Mouse (Mus musculus): ENCODE measurements around the gene Chek2. TPM values are rescaled to one million over a fixed set of nuclear protein-coding genes. Genes with fewer than 3 reads are reported as not detected.
"Not testable (repeated sequence)": the region's sequence is repeated elsewhere in the genome, so short reads cannot be mapped to it uniquely, and the experiment has no call there.

The Chek2 gene
- total and polyA plus RNA-seq, 3 experiments = 2.6 to 3.4 (median 3.1) TPM

- H3K36me3 ChIP-seq (ENCODE audit: control insufficient read depth, insufficient read depth, low read length) = no peaks in the 10 kb centered on the region
- no peaks in the 10 kb centered on the region for H3K79me2 ChIP-seq (replicated peaks; ENCODE audit: control insufficient read depth, insufficient read depth, low read length)
- H3K27ac ChIP-seq = peak overlapping the region; percentile 8
- H3K27me3 ChIP-seq (ENCODE audit: control insufficient read depth, insufficient read depth, low read length) = no peaks in the 10 kb centered on the region
- 51% methylated on average over 8 of the region's 8 CpGs for WGBS
- no peak for TF ChIP-seq EP300 (IDR thresholded peaks at IDR 0.05; ENCODE audit: insufficient read depth, low read depth, low read length)
- TF ChIP-seq CTCF (IDR thresholded peaks at IDR 0.05) = no peak
- no peak for TF ChIP-seq POLR2A (IDR thresholded peaks at IDR 0.05; ENCODE audit: insufficient read depth, low read depth, low read length)
- H3K4me1 ChIP-seq (ENCODE audit: control insufficient read depth, insufficient read depth, low read length) = peaks cover 5% of the 10 kb centered on the region
- no peak overlapping the region for H3K9ac ChIP-seq (ENCODE audit: low read depth, low read length)
- intact Hi-C loops (cut with DNase I) = no loop called here
- no peak overlapping the region for H3K4me3 ChIP-seq
- DNase-seq = peak in 1 of 2 experiments; percentile 45
Measured at GRCm38 (mm10) chr5:110869242-110869669, 29.5 kb downstream of the Chek2 start.

- TF ChIP-seq POLR2A (IDR thresholded peaks at IDR 0.05; ENCODE audit: insufficient read depth, low read depth, low read length) = no peak
- no peak for TF ChIP-seq EP300 (IDR thresholded peaks at IDR 0.05; ENCODE audit: insufficient read depth, low read depth, low read length)
- no peak for TF ChIP-seq CTCF (IDR thresholded peaks at IDR 0.05)
- H3K36me3 ChIP-seq (ENCODE audit: control insufficient read depth, insufficient read depth, low read length) = no peaks in the 10 kb centered on the region
- H3K9ac ChIP-seq (ENCODE audit: low read depth, low read length) = no peak overlapping the region
- intact Hi-C loops (cut with DNase I) = no loop called here
- no peak overlapping the region for H3K4me3 ChIP-seq
- no peak for DNase-seq
- 97% methylated on average over 6 of the region's 6 CpGs for WGBS
- H3K27me3 ChIP-seq (ENCODE audit: control insufficient read depth, insufficient read depth, low read length) = no peaks in the 10 kb centered on the region
- H3K27ac ChIP-seq = no peak overlapping the region
- peaks cover 4% of the 10 kb centered on the region for H3K4me1 ChIP-seq (ENCODE audit: control insufficient read depth, insufficient read depth, low read length)
- H3K79me2 ChIP-seq (replicated peaks; ENCODE audit: control insufficient read depth, insufficient read depth, low read length) = no peaks in the 10 kb centered on the region
Measured at GRCm38 (mm10) chr5:110873160-110873559, 33.4 kb downstream of the Chek2 start.

DNA sequence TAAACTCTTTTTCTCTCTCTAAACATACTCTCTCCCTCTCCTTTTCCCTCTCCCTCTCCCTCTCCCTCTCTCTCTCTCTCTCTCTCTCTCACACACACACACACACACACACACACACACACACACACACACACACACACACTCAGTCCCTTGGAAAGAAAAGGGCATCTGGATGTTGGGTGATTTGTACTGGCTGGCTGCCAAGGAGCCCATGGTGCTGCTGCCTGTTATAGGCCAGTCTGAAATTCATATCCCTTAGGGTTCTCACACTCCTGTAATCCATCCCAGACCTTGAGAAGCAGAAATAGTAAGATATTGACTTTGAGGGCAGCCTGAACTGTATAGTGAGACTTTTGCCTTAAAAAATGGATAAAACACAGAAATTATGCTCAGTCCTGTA, 34.9 kb downstream of the Chek2 start:
- H3K4me3 ChIP-seq = no peak overlapping the region
- TF ChIP-seq CTCF (IDR thresholded peaks at IDR 0.05) (no peak), POLR2A (IDR thresholded peaks at IDR 0.05; ENCODE audit: insufficient read depth, low read depth, low read length) (no peak), EP300 (IDR thresholded peaks at IDR 0.05; ENCODE audit: insufficient read depth, low read depth, low read length) (no peak)
- no peaks in the 10 kb centered on the region; the same call in 1 of the 2 replicates for H3K4me1 ChIP-seq (ENCODE audit: control insufficient read depth, insufficient read depth, low read length)
- DNase-seq = no peak
- no peaks in the 10 kb centered on the region for H3K27me3 ChIP-seq (ENCODE audit: control insufficient read depth, insufficient read depth, low read length)
- intact Hi-C loops (cut with DNase I) = no loop called here
- no peaks in the 10 kb centered on the region for H3K36me3 ChIP-seq (ENCODE audit: control insufficient read depth, insufficient read depth, low read length)
- H3K79me2 ChIP-seq (replicated peaks; ENCODE audit: control insufficient read depth, insufficient read depth, low read length) = no peaks in the 10 kb centered on the region
- H3K9ac ChIP-seq (ENCODE audit: low read depth, low read length) = no peak overlapping the region
- no peak overlapping the region for H3K27ac ChIP-seq

- Histone ChIP-seq H3K79me2 (replicated peaks; ENCODE audit: control insufficient read depth, insufficient read depth, low read length) (no peaks in the 10 kb centered on the region), H3K4me1 (ENCODE audit: control insufficient read depth, insufficient read depth, low read length) (peaks cover 1% of the 10 kb centered on the region; the same call in 1 of the 2 replicates), H3K27me3 (ENCODE audit: control insufficient read depth, insufficient read depth, low read length) (no peaks in the 10 kb centered on the region), H3K9ac (ENCODE audit: low read depth, low read length) (no peak overlapping the region), H3K27ac (no peak overlapping the region), H3K36me3 (ENCODE audit: control insufficient read depth, insufficient read depth, low read length) (no peaks in the 10 kb centered on the region), H3K4me3 (no peak overlapping the region)
- TF ChIP-seq EP300 (IDR thresholded peaks at IDR 0.05; ENCODE audit: insufficient read depth, low read depth, low read length) = no peak
- intact Hi-C loops (cut with DNase I) = no loop called here
- no peak for DNase-seq
- WGBS = 82% methylated on average over 1 of the region's 1 CpGs
Measured at GRCm38 (mm10) chr5:110875286-110875685, 35.5 kb downstream of the Chek2 start.

GRCm38 (mm10) chr5:110877666-110878505, 38.1 kb downstream of the Chek2 start:
- 95% methylated on average over 5 of the region's 5 CpGs for WGBS
- Histone ChIP-seq H3K4me1 (ENCODE audit: control insufficient read depth, insufficient read depth, low read length) (peaks cover 1% of the 10 kb centered on the region; the same call in 1 of the 2 replicates), H3K27me3 (ENCODE audit: control insufficient read depth, insufficient read depth, low read length) (no peaks in the 10 kb centered on the region), H3K27ac (no peak overlapping the region), H3K79me2 (replicated peaks; ENCODE audit: control insufficient read depth, insufficient read depth, low read length) (no peaks in the 10 kb centered on the region), H3K4me3 (no peak overlapping the region), H3K9ac (ENCODE audit: low read depth, low read length) (no peak overlapping the region), H3K36me3 (ENCODE audit: control insufficient read depth, insufficient read depth, low read length) (no peaks in the 10 kb centered on the region)
- intact Hi-C loops (cut with DNase I) = loop anchor here (2.0 kb wide), 1 partner anchor 37 kb away; no protein-coding TSS in a partner anchor
- DNase-seq = no peak
- TF ChIP-seq EP300 (IDR thresholded peaks at IDR 0.05; ENCODE audit: insufficient read depth, low read depth, low read length) (no peak), POLR2A (IDR thresholded peaks at IDR 0.05; ENCODE audit: insufficient read depth, low read depth, low read length) (no peak)

GRCm38 (mm10) chr5:110878526-110878925, 38.7 kb downstream of the Chek2 start:
- intact Hi-C loops (cut with DNase I) = loop anchor here (2.0 kb wide), 1 partner anchor 38 kb away; no protein-coding TSS in a partner anchor

More at GRCm38 (mm10) chr5:110878526-110878925, 38.7 kb downstream of the Chek2 start:
- H3K36me3 ChIP-seq (ENCODE audit: control insufficient read depth, insufficient read depth, low read length); H3K4me3 ChIP-seq; H3K27me3 ChIP-seq (ENCODE audit: control insufficient read depth, insufficient read depth, low read length); DNase-seq; H3K79me2 ChIP-seq (replicated peaks; ENCODE audit: control insufficient read depth, insufficient read depth, low read length); H3K9ac ChIP-seq (ENCODE audit: low read depth, low read length); H3K27ac ChIP-seq; H3K4me1 ChIP-seq (ENCODE audit: control insufficient read depth, insufficient read depth, low read length): not testable (repeated sequence)
- WGBS = 100% methylated on average over 1 of the region's 1 CpGs
